Mouse (Mus musculus) cerebellum, adult 2 months (tissue): Measurements from ENCODE around the gene Pdia4.

Experiments
- CTCF ChIP-seq: fragments of 200-500 bp; IDR thresholded peaks from 2 replicates; pipeline ENCODE4 v1.5.1; 2011; ENCODE audit warnings: low read depth, mild to moderate bottlenecking, control low read depth, low read length, moderate library complexity, borderline replicate concordance; ENCODE audit not compliant: insufficient read depth
- POLR2A ChIP-seq: fragments of 200-500 bp; IDR thresholded peaks from 2 replicates; pipeline ENCODE4 v1.6.1; 2011; ENCODE audit warnings: low read length, control low read depth, borderline replicate concordance; ENCODE audit not compliant: insufficient read depth

DNA sequence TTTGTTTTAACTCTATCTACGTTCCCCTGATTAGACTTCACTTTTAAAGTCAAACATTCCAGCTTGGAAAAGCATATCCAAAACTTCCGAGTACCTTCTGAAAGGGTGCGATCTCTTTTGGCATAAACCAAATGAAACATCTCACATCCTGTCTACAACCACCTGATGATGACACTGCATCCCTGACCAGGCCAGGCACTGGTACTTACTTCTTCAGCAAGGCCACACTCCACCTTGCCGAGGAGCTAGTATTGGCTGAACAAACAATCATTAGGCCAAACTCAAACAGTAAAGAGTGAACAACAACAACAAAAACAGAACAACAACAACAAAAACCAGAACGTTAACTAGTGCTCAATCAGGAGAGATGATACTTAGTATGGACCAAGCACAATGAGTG lies 1.9 kb downstream of the Pdia4 start:
- TF ChIP-seq POLR2A (no peak), CTCF (no peak)
